Mouse (Mus musculus) neural tube, embryonic 11.5 days (tissue): ENCODE data around the gene Oca2. TPM values are rescaled to one million over a fixed set of nuclear protein-coding genes. Genes with fewer than 3 reads are reported as not detected.

ENCODE experiments used
- ATAC-seq: fragments of 200-750 bp; cut with Nextera tagmentation; 2 replicates; pipeline ENCODE4 v1.8.0; 2017; ENCODE audit warnings: moderate number of reproducible peaks, mild to moderate bottlenecking, moderate TSS enrichment, moderate library complexity; ENCODE audit not compliant: insufficient read depth, low FRiP score, low TSS enrichment
- DNase-seq: peaks from one replicate; pipeline ENCODE4 v3.0.0-alpha.2; 2015; ENCODE audit warnings: low spot score
- H3K27ac ChIP-seq: fragments of 300-500 bp; sonication (generic); 2 replicates; pipeline ENCODE4 v1.5.1; 2014; ENCODE audit warnings: low read depth, mild to moderate bottlenecking, low read length
- H3K27me3 ChIP-seq: fragments of 300-500 bp; sonication (generic); 2 replicates; pipeline ENCODE4 v1.6.1; 2014; ENCODE audit warnings: mild to moderate bottlenecking, low read length, mixed read lengths; ENCODE audit not compliant: control insufficient read depth, insufficient read depth
- H3K36me3 ChIP-seq: fragments of 300-500 bp; sonication (generic); 2 replicates; pipeline ENCODE4 v1.6.1; 2014; ENCODE audit warnings: mild to moderate bottlenecking, low read length, moderate library complexity, mixed read lengths; ENCODE audit not compliant: control insufficient read depth, insufficient read depth
- H3K4me1 ChIP-seq: fragments of 300-500 bp; sonication (generic); 2 replicates; pipeline ENCODE4 v1.6.1; 2014; ENCODE audit warnings: low read length, mixed read lengths; ENCODE audit not compliant: control insufficient read depth, insufficient read depth
- H3K4me2 ChIP-seq: fragments of 300-500 bp; sonication (generic); 2 replicates; pipeline ENCODE4 v1.6.1; 2014; ENCODE audit warnings: low read depth, mild to moderate bottlenecking, moderate library complexity
- H3K4me3 ChIP-seq: fragments of 300-500 bp; sonication (generic); 2 replicates; pipeline ENCODE4 v1.5.1; 2014; ENCODE audit warnings: low read depth, low read length
- H3K9ac ChIP-seq: fragments of 300-500 bp; sonication (generic); 2 replicates; pipeline ENCODE4 v1.6.1; 2014; ENCODE audit warnings: mild to moderate bottlenecking, low read length
- H3K9me3 ChIP-seq: fragments of 300-500 bp; sonication (generic); 2 replicates; pipeline ENCODE4 v1.6.1; 2016; ENCODE audit warnings: low read length; ENCODE audit not compliant: control insufficient read depth
- WGBS: fragments of 180-500 bp; shearing (Covaris S2); extraction: QIAGEN DNeasy Blood & Tissue Kit; methylation state at CpG from one replicate; pipeline ENCODE4 v1.1.7; 2014; 5-methylcytosine and 5-hydroxymethylcytosine counted together
- polyA plus RNA-seq: library from polyadenylated mRNA; unstranded; fragments of >200 nt; fragmentation: Nextera tagmentation; extraction: Ambion mirVana; gene quantifications from 2 replicates; pipeline ENCODE4 v1.2.1, GENCODE M21; 2014

Oca2 gene
- polyA plus RNA-seq, 1 experiment from 2014 or later: 0.09 TPM

- H3K4me1 ChIP-seq: no peaks in the 10 kb centered on the region
- no peaks in the 10 kb centered on the region for H3K36me3 ChIP-seq
- no peak overlapping the region for H3K9ac ChIP-seq
- 65% methylated on average over 2 of the region's 2 CpGs for WGBS
- H3K4me3 ChIP-seq: no peak overlapping the region
- DNase-seq (no peak), ATAC-seq (no peak)
- H3K27me3 ChIP-seq: no peaks in the 10 kb centered on the region
- H3K9me3 ChIP-seq: no peaks in the 10 kb centered on the region
- no peak overlapping the region for H3K4me2 ChIP-seq
- H3K27ac ChIP-seq: no peak overlapping the region
Observed at GRCm38 (mm10) chr7:56534856-56535255, 295.3 kb downstream of the Oca2 start.

DNA sequence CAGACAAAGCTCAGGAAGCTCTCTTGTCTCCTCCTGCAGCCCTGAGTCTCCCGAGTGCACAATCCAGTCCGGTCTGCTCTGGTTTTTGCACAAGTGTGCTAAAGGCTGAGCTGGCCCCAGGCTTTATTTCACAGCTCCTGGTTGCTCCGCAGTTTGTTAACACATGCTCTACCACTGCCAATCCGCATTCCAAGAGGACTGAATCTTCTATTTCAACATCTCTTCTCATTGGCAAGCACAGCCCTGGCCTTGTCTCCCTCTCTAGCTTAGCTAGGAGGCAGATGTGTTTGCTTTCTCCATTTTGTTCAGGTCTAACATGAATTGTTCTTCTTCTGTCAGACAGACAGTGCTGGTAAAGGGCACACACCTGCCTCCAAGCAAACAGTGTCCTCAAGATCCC, 309.7 kb downstream of the Oca2 start:
- DNase-seq (no peak), ATAC-seq (no peak)
- Histone ChIP-seq H3K27me3 (no peaks in the 10 kb centered on the region), H3K4me1 (no peaks in the 10 kb centered on the region), H3K36me3 (no peaks in the 10 kb centered on the region), H3K27ac (no peak overlapping the region), H3K9ac (no peak overlapping the region), H3K4me3 (no peak overlapping the region), H3K9me3 (no peaks in the 10 kb centered on the region), H3K4me2 (no peak overlapping the region)
- WGBS: 78% methylated on average over 4 of the region's 4 CpGs

- H3K27ac ChIP-seq: no peak overlapping the region
- no peaks in the 10 kb centered on the region for H3K27me3 ChIP-seq
- no peak overlapping the region for H3K4me2 ChIP-seq
- H3K4me1 ChIP-seq: no peaks in the 10 kb centered on the region
- ATAC-seq (no peak), DNase-seq (no peak)
- WGBS: 16% methylated on average over 1 of the region's 1 CpGs
- no peak overlapping the region for H3K4me3 ChIP-seq
- H3K9ac ChIP-seq: no peak overlapping the region
- H3K9me3 ChIP-seq: no peaks in the 10 kb centered on the region
- no peaks in the 10 kb centered on the region for H3K36me3 ChIP-seq
Observed at GRCm38 (mm10) chr7:56551804-56552203, 312.2 kb downstream of the Oca2 start.

Other genes starting within 250 kb of the Oca2 start
- 10.5 and 11.0 TPM in 2 replicates for gene Nipa1, start 219.8 kb upstream of the Oca2 start, polyA plus RNA-seq
- gene Herc2, start 189.6 kb upstream of the Oca2 start, polyA plus RNA-seq: 31.3 and 32.2 TPM in 2 replicates